Comparison of ENCODE assay signal across 7 mouse cellular contexts in the genomic region with DNA sequence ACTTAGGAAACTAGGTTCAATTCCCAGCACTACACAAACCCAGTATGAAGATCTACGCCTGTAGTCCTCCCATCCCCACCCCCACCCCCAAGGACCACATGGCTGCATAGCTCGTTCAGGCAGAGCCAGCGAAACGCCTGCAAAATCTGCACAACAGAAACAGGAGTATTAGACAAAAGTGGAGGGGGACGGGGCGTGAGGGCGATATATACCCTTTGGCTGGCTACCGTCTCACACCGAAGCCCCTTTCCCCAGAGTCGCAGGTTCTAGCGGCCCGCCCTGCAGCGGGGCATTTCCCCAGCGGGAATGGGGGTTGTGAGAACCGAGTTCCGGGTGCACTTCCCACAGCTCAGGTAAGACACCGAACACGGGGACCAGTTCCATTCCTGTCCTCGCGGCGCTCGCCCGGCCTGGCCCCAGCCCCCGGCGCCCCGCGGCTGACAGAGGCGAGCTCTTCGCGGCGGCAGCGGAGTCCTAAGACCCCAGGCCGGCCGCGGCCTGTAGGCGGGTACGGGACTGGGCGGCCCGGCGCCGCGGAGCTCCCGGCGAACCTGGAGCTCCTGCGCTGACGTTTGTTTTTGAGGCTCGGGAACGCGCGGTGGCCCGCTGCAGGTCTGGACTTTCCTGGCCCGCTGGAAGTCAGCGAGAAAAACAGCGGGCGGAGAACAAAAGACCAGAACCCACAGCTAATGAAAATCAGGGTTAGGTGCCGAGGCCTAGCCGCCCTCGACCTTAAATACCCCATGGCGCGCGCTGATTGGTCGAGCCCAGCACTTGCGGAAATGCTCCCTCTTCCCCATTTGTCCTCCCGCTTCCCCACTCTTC. TPM values are rescaled to one million over a fixed set of nuclear protein-coding genes. Genes with fewer than 3 reads are reported as not detected.
DNase-seq lines count a peak whose midpoint lies in the region; ATAC-seq and TF ChIP-seq lines count a peak whose summit lies in the region.

No protein-coding gene starts in this region.

- H3K4me1 ChIP-seq in hindbrain, postnatal 0 days (ENCODE audit: insufficient read depth, low read length): no peaks in the 10 kb centered on the region
- H3K4me1 ChIP-seq in midbrain, embryonic 10.5 days: peaks cover 25% of the 10 kb centered on the region

- H3K27me3 ChIP-seq in hindbrain, postnatal 0 days (ENCODE audit: insufficient read depth, low read length): peaks cover 15% of the 10 kb centered on the region
- peaks cover 24% of the 10 kb centered on the region for H3K27me3 ChIP-seq in midbrain, embryonic 10.5 days (ENCODE audit: low read depth, poor library complexity, severe bottlenecking)

- peak; percentile 56 to 77 for DNase-seq in cerebellum, postnatal 4 days (ENCODE audit: low spot score in 2 of 2)
- peak; percentile 74 for DNase-seq in gastrocnemius, adult 2 months
- DNase-seq in hindbrain, postnatal 0 days (ENCODE audit: low spot score): peak; percentile 83
- peak; percentile 47 to 51 for DNase-seq in left cerebral cortex, postnatal 36 days (ENCODE audit: low spot score in 2 of 2)
- peak; percentile 94 for DNase-seq in midbrain, embryonic 10.5 days (ENCODE audit: low spot score)
- DNase-seq in right cerebral cortex, postnatal 36 days (ENCODE audit: low spot score in 2 of 2): peak; percentile 32 to 45

- intact Hi-C loops in gastrocnemius, adult 2 months (cut with DNase I): no loop called here
- intact Hi-C loops in left cerebral cortex, postnatal 36 days (cut with DNase I): no loop called here

- no peaks in the 10 kb centered on the region for H3K36me3 ChIP-seq in hindbrain, postnatal 0 days (ENCODE audit: insufficient read depth, low read length)
- H3K36me3 ChIP-seq in midbrain, embryonic 10.5 days: peaks cover 7% of the 10 kb centered on the region

- H3K4me3 ChIP-seq in gastrocnemius, adult 2 months: peak overlapping the region; percentile 81
- H3K4me3 ChIP-seq in hindbrain, postnatal 0 days (ENCODE audit: low read length): peak overlapping the region; percentile 57
- H3K4me3 ChIP-seq in midbrain, embryonic 10.5 days: peak overlapping the region; percentile 82

- H3K27ac ChIP-seq in gastrocnemius, adult 2 months: peak overlapping the region; percentile 63
- peak overlapping the region; percentile 78 for H3K27ac ChIP-seq in hindbrain, postnatal 0 days
- peak overlapping the region; percentile 99 for H3K27ac ChIP-seq in midbrain, embryonic 10.5 days (replicated peaks)

- under 1% methylated on average over 64 of the region's 64 CpGs for WGBS in hindbrain, postnatal 0 days
- WGBS in midbrain, embryonic 10.5 days: under 1% methylated on average over 64 of the region's 64 CpGs

- TF ChIP-seq CTCF in gastrocnemius, adult 2 months (IDR thresholded peaks at IDR 0.05): no peak
- TF ChIP-seq CTCF in hindbrain, postnatal 0 days (IDR thresholded peaks at IDR 0.05; ENCODE audit: low read depth): no peak

- peak overlapping the region; percentile 83 for H3K4me2 ChIP-seq in hindbrain, postnatal 0 days (ENCODE audit: low read depth, low read length)

- peak; percentile 68 for ATAC-seq in activated CD4-positive, CD25-positive, alpha-beta regulatory T cell, adult 4 months
- ATAC-seq in hindbrain, postnatal 0 days: peak; percentile 87

- peak overlapping the region; percentile 78 for H3K9ac ChIP-seq in hindbrain, postnatal 0 days (replicated peaks; ENCODE audit: low read length)

- H3K9me3 ChIP-seq in hindbrain, postnatal 0 days (ENCODE audit: low read length): no peaks in the 10 kb centered on the region
- no peaks in the 10 kb centered on the region for H3K9me3 ChIP-seq in midbrain, embryonic 10.5 days (replicated peaks)

RNA-seq across cellular contexts. Expression of gene BC107364, which starts 37.8 kb away (rescaled TPM):
- polyA plus RNA-seq in activated CD4-positive, CD25-positive, alpha-beta regulatory T cell, adult 4 months (2017; shearing (Covaris generic)): under 1 TPM in 1 of 2 experiments, not detected in 1; 0.32 TPM
- not detected for total RNA-seq in gastrocnemius, adult 2 months (2021)
- not detected in 2 replicates for total RNA-seq in hindbrain, postnatal 0 days (2014; rRNA removed)
- polyA plus RNA-seq in hindbrain, postnatal 0 days (2015; fragmentation: Nextera tagmentation; extraction: Ambion mirVana): not detected in 2 replicates
- not detected for total RNA-seq in left cerebral cortex, postnatal 36 days (2021)
- 0.20 and 0.30 TPM in 2 replicates for polyA plus RNA-seq in midbrain, embryonic 10.5 days (2016; fragmentation: Nextera tagmentation; extraction: Ambion mirVana)

Comparison
In these comparisons a context has a peak if more than half of its experiments do, and no peak if none do; other contexts are left out.
1. Peak in every context shown above with its lines: DNase-seq, ATAC-seq, H3K4me3 ChIP-seq and H3K27ac ChIP-seq.
2. DNase-seq: peak in every context shown above with its lines; median percentile 94 in midbrain, embryonic 10.5 days; 83 in hindbrain, postnatal 0 days; 74 in gastrocnemius, adult 2 months; 66 in cerebellum, postnatal 4 days; 49 in left cerebral cortex, postnatal 36 days; 38 in right cerebral cortex, postnatal 36 days.